Mouse (Mus musculus) C2C12 (cell line): Measurements from ENCODE around the gene Rbm20. TPM values are rescaled to one million over a fixed set of nuclear protein-coding genes. Genes with fewer than 3 reads are reported as not detected.

Experiments
- H3K27me3 ChIP-seq: one replicate; pipeline ENCODE4 v1.6.1; 2011; ENCODE audit not compliant: control insufficient read depth, insufficient read depth, insufficient read length
- H3K36me3 ChIP-seq: one replicate; pipeline ENCODE4 v1.6.1; 2011; ENCODE audit not compliant: control insufficient read depth, insufficient read depth
- H3K4me3 ChIP-seq: one replicate; pipeline ENCODE4 v1.5.1; 2011; ENCODE audit warnings: mild to moderate bottlenecking, control low read depth; ENCODE audit not compliant: poor library complexity, insufficient read depth, severe bottlenecking
- H3K79me2 ChIP-seq: one replicate; pipeline ENCODE4 v1.6.1; 2011; ENCODE audit not compliant: control insufficient read depth, insufficient read depth
- H3K79me3 ChIP-seq: one replicate; pipeline ENCODE4 v1.6.1; 2011; ENCODE audit warnings: low read depth, control low read depth
- H3ac ChIP-seq: one replicate; pipeline ENCODE3; 2011; ENCODE audit warnings: low read depth; ENCODE audit not compliant: control insufficient read depth, insufficient read length
- CEBPB ChIP-seq: IDR thresholded peaks from one replicate; pipeline ENCODE4 v1.6.1; 2011; ENCODE audit warnings: low read depth, mild to moderate bottlenecking, control low read depth, moderate library complexity
- CTCF ChIP-seq: IDR thresholded peaks from one replicate; pipeline ENCODE4 v1.5.1; 2011; ENCODE audit not compliant: control insufficient read depth, insufficient read depth, insufficient read length
- FOSL1 ChIP-seq: IDR thresholded peaks from one replicate; pipeline ENCODE4 v1.8.0; 2011; ENCODE audit warnings: mild to moderate bottlenecking, low read length; ENCODE audit not compliant: poor library complexity, insufficient read depth, severe bottlenecking
- MAX ChIP-seq: IDR thresholded peaks from one replicate; pipeline ENCODE4 v1.6.1; 2011; ENCODE audit warnings: mild to moderate bottlenecking, control low read depth
- MYOD1 ChIP-seq: IDR thresholded peaks from one replicate; pipeline ENCODE4 v1.6.1; 2011; ENCODE audit warnings: low read depth; ENCODE audit not compliant: control insufficient read depth, insufficient read length
- MYOG ChIP-seq: IDR thresholded peaks from one replicate; pipeline ENCODE4 v1.6.1; 2011; ENCODE audit not compliant: control insufficient read depth, insufficient read length; ENCODE audit errors: extremely low read depth
- USF1 ChIP-seq: IDR thresholded peaks from one replicate; pipeline ENCODE4 v1.6.1; 2011; ENCODE audit warnings: low read depth, mild to moderate bottlenecking, control low read depth, moderate library complexity
- polyA plus RNA-seq: library from polyadenylated mRNA; unstranded; fragments of >200 nt; fragmentation: generic; extraction: Trizol; gene quantifications from one replicate; pipeline ENCODE4 v1.2.1, GENCODE M21; 2012; ENCODE audit warnings: missing spikeins

Rbm20 gene
- polyA plus RNA-seq, 1 experiment: 23.1 TPM

GRCm38 (mm10) chr19:53870568-53870967, 193.5 kb downstream of the Rbm20 start:
- no peaks in the 10 kb centered on the region for H3K36me3 ChIP-seq
- H3K79me3 ChIP-seq: no peaks in the 10 kb centered on the region
- TF ChIP-seq FOSL1 (no peak), MYOG (no peak), CTCF (no peak), CEBPB (no peak), USF1 (no peak), MAX (no peak), MYOD1 (no peak)
- H3K27me3 ChIP-seq: no peaks in the 10 kb centered on the region
- no peak overlapping the region for H3ac ChIP-seq
- no peak overlapping the region for H3K4me3 ChIP-seq
- H3K79me2 ChIP-seq: no peaks in the 10 kb centered on the region

- Histone ChIP-seq H3K27me3 (no peaks in the 10 kb centered on the region), H3K4me3 (no peak overlapping the region), H3K36me3 (no peaks in the 10 kb centered on the region), H3K79me2 (no peaks in the 10 kb centered on the region), H3ac (no peak overlapping the region), H3K79me3 (no peaks in the 10 kb centered on the region)
- TF ChIP-seq MYOD1: no peak
- TF ChIP-seq CEBPB: no peak
- TF ChIP-seq CTCF: no peak
- no peak for TF ChIP-seq USF1
- TF ChIP-seq MAX: no peak
- TF ChIP-seq FOSL1: no peak
- TF ChIP-seq MYOG: no peak
These were observed 194.4 kb downstream of the Rbm20 start for GRCm38 (mm10) chr19:53871502-53871901.

- Histone ChIP-seq H3K36me3 (no peaks in the 10 kb centered on the region), H3K79me3 (no peaks in the 10 kb centered on the region), H3K4me3 (no peak overlapping the region), H3ac (no peak overlapping the region), H3K27me3 (no peaks in the 10 kb centered on the region), H3K79me2 (no peaks in the 10 kb centered on the region)
- TF ChIP-seq FOSL1: no peak
- TF ChIP-seq MYOD1: no peak
- TF ChIP-seq CEBPB: no peak
- TF ChIP-seq MYOG: no peak
These were observed 196.0 kb downstream of the Rbm20 start for GRCm38 (mm10) chr19:53872994-53873713.

GRCm38 (mm10) chr19:53875246-53875645, 198.1 kb downstream of the Rbm20 start:
- Histone ChIP-seq H3K27me3 (no peaks in the 10 kb centered on the region), H3ac (no peak overlapping the region), H3K36me3 (no peaks in the 10 kb centered on the region), H3K79me2 (no peaks in the 10 kb centered on the region), H3K79me3 (no peaks in the 10 kb centered on the region), H3K4me3 (no peak overlapping the region)
- TF ChIP-seq FOSL1 (no peak), MYOD1 (no peak), MAX (no peak), USF1 (no peak), CEBPB (no peak), CTCF (no peak), MYOG (no peak)

GRCm38 (mm10) chr19:53877779-53878178, 200.7 kb downstream of the Rbm20 start:
- TF ChIP-seq MYOG: no peak
- TF ChIP-seq MYOD1: no peak
- no peak for TF ChIP-seq CEBPB
- H3ac ChIP-seq: no peak overlapping the region
- no peaks in the 10 kb centered on the region for H3K79me3 ChIP-seq
- H3K4me3 ChIP-seq: no peak overlapping the region
- H3K36me3 ChIP-seq: no peaks in the 10 kb centered on the region
- H3K27me3 ChIP-seq: no peaks in the 10 kb centered on the region
- no peaks in the 10 kb centered on the region for H3K79me2 ChIP-seq

- Histone ChIP-seq H3K79me3 (no peaks in the 10 kb centered on the region), H3K36me3 (no peaks in the 10 kb centered on the region), H3ac (no peak overlapping the region), H3K79me2 (no peaks in the 10 kb centered on the region), H3K4me3 (no peak overlapping the region), H3K27me3 (no peaks in the 10 kb centered on the region)
- TF ChIP-seq USF1 (no peak), CEBPB (no peak), FOSL1 (no peak)
These were observed 203.4 kb downstream of the Rbm20 start for GRCm38 (mm10) chr19:53880460-53880859.
